Mouse (Mus musculus): Measurements from ENCODE around the gene Rad54l. TPM values are rescaled to one million over a fixed set of nuclear protein-coding genes. Genes with fewer than 3 reads are reported as not detected.

Gene Rad54l
- total and polyA plus RNA-seq, 2 experiments from 2014 or later, result 2.5 to 3.0 TPM

DNA sequence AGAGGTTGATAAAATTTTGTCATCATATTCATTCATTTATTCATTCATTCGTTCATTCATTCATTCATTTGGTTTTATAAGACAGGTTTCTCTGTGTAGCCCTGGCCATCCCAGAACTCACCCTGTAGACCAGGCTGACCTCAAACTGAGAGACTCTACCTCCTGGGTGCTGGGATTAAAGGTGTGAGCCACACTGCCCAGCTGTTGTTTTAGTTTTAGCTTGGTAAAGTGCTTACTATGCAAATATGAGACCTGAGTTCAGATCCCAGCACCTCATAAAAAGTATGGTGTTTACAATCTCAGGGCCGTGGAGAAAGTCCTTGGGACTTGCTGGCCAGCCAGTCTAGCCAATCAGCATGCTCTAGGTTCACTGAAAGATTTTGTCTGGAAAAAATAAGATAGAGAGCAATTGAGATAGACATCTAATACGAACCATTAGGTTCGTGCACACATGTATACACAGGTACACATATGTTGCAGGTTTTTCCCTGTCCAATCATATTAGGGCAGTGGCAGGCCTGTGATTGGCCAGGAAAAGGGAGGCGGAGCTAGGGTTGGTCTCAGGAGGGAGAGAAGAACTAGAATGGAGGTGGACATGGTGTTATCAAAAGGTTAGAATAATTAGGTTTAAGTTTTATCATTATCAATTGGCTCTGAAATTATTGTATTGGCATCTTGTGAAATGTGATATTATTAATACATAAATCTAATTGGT is 64.3 kb downstream of the Rad54l start:
- no peak overlapping the region for H3K9ac ChIP-seq (replicated peaks; ENCODE audit: low read length, poor library complexity, severe bottlenecking)
- no peaks in the 10 kb centered on the region for H3K9me3 ChIP-seq (ENCODE audit: low read length)
- H3K4me1 ChIP-seq (ENCODE audit: insufficient read depth, low read length), result 0 out of 2 replicates have a peak, but pooled peaks cover 2% of the 10 kb centered on the region
- WGBS, result 85% methylated on average over 5 of the region's 5 CpGs
- no peaks in the 10 kb centered on the region for H3K36me3 ChIP-seq (ENCODE audit: insufficient read depth, low read length)
- no peak overlapping the region for H3K27ac ChIP-seq (ENCODE audit: low read depth, low read length)
- TF ChIP-seq CTCF (IDR thresholded peaks at IDR 0.05), result no peak
- DNase-seq (ENCODE audit: low spot score), result no peak
- no peaks in the 10 kb centered on the region for H3K27me3 ChIP-seq (ENCODE audit: insufficient read depth, low read length)
- no peak overlapping the region for H3K4me3 ChIP-seq (ENCODE audit: low read depth, low read length)
- H3K4me2 ChIP-seq (ENCODE audit: low read depth, low read length, poor library complexity, severe bottlenecking), result no peak overlapping the region
- no peak for ATAC-seq (ENCODE audit: low FRiP score)

DNA sequence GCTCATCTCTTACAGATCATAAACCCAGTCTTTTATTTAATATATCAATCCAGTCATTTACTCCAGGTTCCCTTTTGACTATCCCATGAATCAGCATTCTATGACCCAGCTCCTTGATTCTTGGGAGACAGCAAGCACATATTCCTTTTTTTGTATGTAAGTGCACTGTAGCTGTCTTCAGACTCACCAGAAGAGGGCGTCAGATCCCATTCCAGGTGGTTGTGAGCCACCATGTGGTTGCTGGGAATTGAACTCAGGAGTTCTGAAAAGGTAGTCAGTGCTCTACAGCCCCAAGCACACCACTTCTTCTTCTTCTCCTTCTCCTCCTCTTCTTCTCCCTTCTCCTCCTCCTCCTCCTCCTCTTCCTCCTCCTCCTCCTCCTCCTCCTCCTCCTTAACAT is 65.9 kb downstream of the Rad54l start:
- H3K9me3 ChIP-seq (ENCODE audit: low read length), result no peaks in the 10 kb centered on the region
- H3K4me2 ChIP-seq (ENCODE audit: low read depth, low read length, poor library complexity, severe bottlenecking), result no peak overlapping the region
- TF ChIP-seq CTCF (IDR thresholded peaks at IDR 0.05), result no peak
- H3K36me3 ChIP-seq (ENCODE audit: insufficient read depth, low read length), result no peaks in the 10 kb centered on the region
- no peak for DNase-seq (ENCODE audit: low spot score)
- no peak overlapping the region for H3K9ac ChIP-seq (replicated peaks; ENCODE audit: low read length, poor library complexity, severe bottlenecking)
- 0 out of 2 replicates have a peak, but pooled peaks cover 2% of the 10 kb centered on the region for H3K4me1 ChIP-seq (ENCODE audit: insufficient read depth, low read length)
- H3K4me3 ChIP-seq (ENCODE audit: low read depth, low read length), result no peak overlapping the region
- H3K27me3 ChIP-seq (ENCODE audit: insufficient read depth, low read length), result no peaks in the 10 kb centered on the region
- no peak for ATAC-seq (ENCODE audit: low FRiP score)
- 0% methylated on average over 1 of the region's 1 CpGs for WGBS
- no peak overlapping the region for H3K27ac ChIP-seq (ENCODE audit: low read depth, low read length)

DNA sequence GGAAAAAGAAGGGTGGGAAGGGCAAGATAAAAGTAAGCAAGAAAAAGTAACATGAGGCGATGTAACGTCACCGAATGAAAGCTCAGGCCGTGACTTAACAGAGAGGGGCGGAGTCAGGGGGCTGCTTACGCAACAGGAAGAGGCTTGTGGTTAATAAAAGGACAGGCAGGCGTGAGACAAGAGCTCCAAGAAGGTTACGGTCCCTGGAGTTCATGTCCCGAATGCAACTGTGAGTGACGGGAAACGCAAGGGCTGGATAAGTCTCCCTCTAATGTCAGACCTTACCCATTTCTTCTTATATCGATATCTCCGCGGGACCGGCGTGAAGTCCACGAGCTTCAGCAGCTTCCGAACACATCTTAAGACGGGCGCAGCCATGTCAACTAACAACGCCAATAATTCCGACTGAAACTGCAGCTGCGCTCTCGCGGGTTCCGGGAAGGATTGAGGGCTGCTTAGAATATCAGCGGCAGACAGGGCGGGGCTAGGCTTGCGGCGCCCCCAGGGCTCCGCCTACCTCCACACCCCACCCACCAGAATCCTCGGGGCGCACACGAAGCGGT is 70.0 kb downstream of the Rad54l start, which contains the start of gene Nsun4:
Gene Nsun4, minus strand, starts transcription at position 478 of the 563 bp plus-strand sequence.
- peak within 1 kb of the TSS; percentile 77 for H3K27ac ChIP-seq (ENCODE audit: low read depth, low read length)
- ATAC-seq (ENCODE audit: low FRiP score) (peak; percentile 94), DNase-seq (ENCODE audit: low spot score) (peak; percentile 94)
- TF ChIP-seq CTCF (IDR thresholded peaks at IDR 0.05), result no peak; the same call in 1 of the 2 replicates
- no peaks in the 10 kb centered on the region for H3K36me3 ChIP-seq (ENCODE audit: insufficient read depth, low read length)
- WGBS, result under 1% methylated on average over 35 of the region's 35 CpGs
- H3K4me2 ChIP-seq (ENCODE audit: low read depth, low read length, poor library complexity, severe bottlenecking), result peak within 1 kb of the TSS; percentile 64
- 0 out of 2 replicates have a peak, but pooled peaks cover 2% of the 10 kb centered on the region for H3K4me1 ChIP-seq (ENCODE audit: insufficient read depth, low read length)
- H3K27me3 ChIP-seq (ENCODE audit: insufficient read depth, low read length), result no peaks in the 10 kb centered on the region
- no peaks in the 10 kb centered on the region for H3K9me3 ChIP-seq (ENCODE audit: low read length)
- H3K9ac ChIP-seq (replicated peaks; ENCODE audit: low read length, poor library complexity, severe bottlenecking), result peak within 1 kb of the TSS; percentile 59
- peak within 1 kb of the TSS; percentile 54 for H3K4me3 ChIP-seq (ENCODE audit: low read depth, low read length)

GRCm38 (mm10) chr4:116052526-116053293 is 70.8 kb downstream of the Rad54l start:
- peak overlapping the region; percentile 54 for H3K4me3 ChIP-seq (ENCODE audit: low read depth, low read length)
- H3K27me3 ChIP-seq (ENCODE audit: insufficient read depth, low read length), result no peaks in the 10 kb centered on the region
- peak overlapping the region; percentile 59 for H3K9ac ChIP-seq (replicated peaks; ENCODE audit: low read length, poor library complexity, severe bottlenecking)
- DNase-seq (ENCODE audit: low spot score) (peak; percentile 69), ATAC-seq (ENCODE audit: low FRiP score) (peak; percentile 29)
- H3K9me3 ChIP-seq (ENCODE audit: low read length), result no peaks in the 10 kb centered on the region
- peak; percentile 57 for TF ChIP-seq CTCF (IDR thresholded peaks at IDR 0.05)
- peak overlapping the region; percentile 77 for H3K27ac ChIP-seq (ENCODE audit: low read depth, low read length)
- H3K36me3 ChIP-seq (ENCODE audit: insufficient read depth, low read length), result no peaks in the 10 kb centered on the region
- WGBS, result 9% methylated on average over 22 of the region's 22 CpGs
- H3K4me1 ChIP-seq (ENCODE audit: insufficient read depth, low read length), result 0 out of 2 replicates have a peak, but pooled peaks cover 2% of the 10 kb centered on the region
- H3K4me2 ChIP-seq (ENCODE audit: low read depth, low read length, poor library complexity, severe bottlenecking), result peak overlapping the region; percentile 64

DNA sequence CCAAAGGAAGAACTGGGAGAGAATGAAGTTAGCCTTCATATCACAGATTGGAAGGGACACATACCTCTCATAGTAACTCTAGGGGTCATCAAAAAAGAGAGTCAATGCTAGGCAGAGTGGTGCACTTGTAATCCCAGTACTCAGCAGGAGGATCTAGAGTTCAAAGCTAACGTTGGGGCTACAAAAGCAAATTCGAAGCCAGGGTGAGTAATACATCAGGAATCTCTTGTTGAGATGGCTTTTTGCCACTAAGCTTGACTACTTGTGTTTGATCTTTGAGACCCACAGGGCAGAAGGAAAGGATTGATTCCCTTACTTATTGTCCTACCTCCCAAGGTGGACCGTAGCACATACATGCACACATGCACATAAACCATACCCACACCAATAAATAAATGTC is 74.3 kb downstream of the Rad54l start:
- no peak for TF ChIP-seq CTCF (IDR thresholded peaks at IDR 0.05)
- H3K9me3 ChIP-seq (ENCODE audit: low read length), result no peaks in the 10 kb centered on the region
- H3K4me2 ChIP-seq (ENCODE audit: low read depth, low read length, poor library complexity, severe bottlenecking), result no peak overlapping the region
- ATAC-seq (ENCODE audit: low FRiP score) (no peak), DNase-seq (ENCODE audit: low spot score) (no peak)
- H3K4me3 ChIP-seq (ENCODE audit: low read depth, low read length), result no peak overlapping the region
- H3K27ac ChIP-seq (ENCODE audit: low read depth, low read length), result no peak overlapping the region
- no peaks in the 10 kb centered on the region for H3K4me1 ChIP-seq (ENCODE audit: insufficient read depth, low read length)
- 89% methylated on average over 3 of the region's 3 CpGs for WGBS
- H3K27me3 ChIP-seq (ENCODE audit: insufficient read depth, low read length), result no peaks in the 10 kb centered on the region
- no peaks in the 10 kb centered on the region for H3K36me3 ChIP-seq (ENCODE audit: insufficient read depth, low read length)
- no peak overlapping the region for H3K9ac ChIP-seq (replicated peaks; ENCODE audit: low read length, poor library complexity, severe bottlenecking)
